ENCODE assay signal across 9 mouse cellular contexts in genomic region chr10:115013491-115014001, GRCm38 (mm10).
DNase-seq lines count a peak whose midpoint lies in the region; ATAC-seq lines count a peak whose summit lies in the region.
"Had no signal": no experiment of that assay in that cellular context is flagged by ENCODE, and none has a peak within 500 bp of the region (broad histone marks: within the 10 kb centered on the region; RNA-seq: fewer than 3 reads in every experiment).

No protein-coding gene starts in this region.

- no peak for ATAC-seq in heart, embryonic 13.5 days (ENCODE audit: extremely low read depth, insufficient number of reproducible peaks, low FRiP score, low TSS enrichment)
- peak; percentile 25; the same call in 1 of the 2 replicates for ATAC-seq in forebrain, embryonic 12.5 days (ENCODE audit: low FRiP score)
- no peak; the same call in 1 of the 2 replicates for ATAC-seq in limb, embryonic 15.5 days (ENCODE audit: insufficient number of reproducible peaks, low FRiP score, low TSS enrichment, low read depth)

- no peak for DNase-seq in heart, embryonic 10.5 days (ENCODE audit: low spot score)
- peak; percentile 94 for DNase-seq in brain, adult 2 months (ENCODE audit: low read depth, low spot score)
- DNase-seq in gastrocnemius, postnatal 4 days (ENCODE audit: low spot score in 2 of 2), result no peak
- no peak for DNase-seq in spleen, postnatal 36 days (ENCODE audit: low spot score in 2 of 2)
- no peak for DNase-seq in gastrocnemius, adult 18-20 months (ENCODE audit: low spot score)

- no peaks in the 10 kb centered on the region for H3K9me3 ChIP-seq in heart, embryonic 13.5 days
- no peaks in the 10 kb centered on the region for H3K9me3 ChIP-seq in heart, embryonic 10.5 days
- H3K9me3 ChIP-seq in forebrain, embryonic 12.5 days, result no peaks in the 10 kb centered on the region
- no peaks in the 10 kb centered on the region for H3K9me3 ChIP-seq in limb, embryonic 15.5 days

- H3K36me3 ChIP-seq in heart, embryonic 13.5 days, result no peaks in the 10 kb centered on the region
- H3K36me3 ChIP-seq in heart, embryonic 10.5 days, result no peaks in the 10 kb centered on the region
- H3K36me3 ChIP-seq in forebrain, embryonic 12.5 days (replicated peaks), result no peaks in the 10 kb centered on the region
- H3K36me3 ChIP-seq in limb, embryonic 15.5 days, result no peaks in the 10 kb centered on the region

- WGBS in heart, embryonic 13.5 days, result 32% methylated on average over 11 of the region's 11 CpGs
- WGBS in heart, embryonic 10.5 days, result 32% methylated on average over 11 of the region's 11 CpGs
- WGBS in forebrain, embryonic 12.5 days, result 18% methylated on average over 11 of the region's 11 CpGs
- WGBS in limb, embryonic 15.5 days, result 11% methylated on average over 11 of the region's 11 CpGs

- peak overlapping the region; percentile 2; the same call in 1 of the 2 replicates for H3K4me3 ChIP-seq in heart, embryonic 13.5 days
- no peak overlapping the region for H3K4me3 ChIP-seq in heart, embryonic 10.5 days
- H3K4me3 ChIP-seq in forebrain, embryonic 12.5 days (replicated peaks), result no peak overlapping the region
- peak overlapping the region; percentile 11; the same call in 1 of the 2 replicates for H3K4me3 ChIP-seq in limb, embryonic 15.5 days

- H3K9ac ChIP-seq in heart, embryonic 13.5 days, result no peak overlapping the region
- H3K9ac ChIP-seq in forebrain, embryonic 12.5 days, result no peak overlapping the region
- H3K9ac ChIP-seq in limb, embryonic 15.5 days, result no peak overlapping the region
- H3K9ac ChIP-seq: liver, embryonic 14.5 days had no signal

- no peaks in the 10 kb centered on the region for H3K27me3 ChIP-seq in heart, embryonic 13.5 days (replicated peaks)
- no peaks in the 10 kb centered on the region for H3K27me3 ChIP-seq in heart, embryonic 10.5 days (ENCODE audit: insufficient read depth, poor library complexity, severe bottlenecking)
- no peaks in the 10 kb centered on the region for H3K27me3 ChIP-seq in forebrain, embryonic 12.5 days
- H3K27me3 ChIP-seq in limb, embryonic 15.5 days, result no peaks in the 10 kb centered on the region

- no peak overlapping the region for H3K27ac ChIP-seq in heart, embryonic 13.5 days (replicated peaks)
- no peak overlapping the region for H3K27ac ChIP-seq in heart, embryonic 10.5 days
- peak overlapping the region; percentile 56; the same call in 1 of the 2 replicates for H3K27ac ChIP-seq in forebrain, embryonic 12.5 days
- H3K27ac ChIP-seq in limb, embryonic 15.5 days, result no peak overlapping the region
- H3K27ac ChIP-seq: liver, embryonic 14.5 days had no signal

- H3K4me2 ChIP-seq in heart, embryonic 13.5 days, result peak overlapping the region; percentile 45
- H3K4me2 ChIP-seq in forebrain, embryonic 12.5 days, result peak overlapping the region; percentile 38
- peak overlapping the region; percentile 33 for H3K4me2 ChIP-seq in limb, embryonic 15.5 days

- no peaks in the 10 kb centered on the region for H3K4me1 ChIP-seq in heart, embryonic 13.5 days
- no peaks in the 10 kb centered on the region for H3K4me1 ChIP-seq in heart, embryonic 10.5 days
- H3K4me1 ChIP-seq in forebrain, embryonic 12.5 days, result peaks cover 14% of the 10 kb centered on the region
- H3K4me1 ChIP-seq in limb, embryonic 15.5 days, result peaks cover 7% of the 10 kb centered on the region; the same call in 1 of the 2 replicates

Comparison
In these comparisons a context has a peak if more than half of its experiments do, and no peak if none do; other contexts are left out.
1. H3K4me3 ChIP-seq: peak in heart, embryonic 13.5 days (single experiment) and limb, embryonic 15.5 days (single experiment); none in heart, embryonic 10.5 days (single experiment) and forebrain, embryonic 12.5 days (single experiment).
2. Peak in every context shown above with its lines, with median percentiles within 50 percentile points of each other: H3K4me2 ChIP-seq.